In the genomic region with DNA sequence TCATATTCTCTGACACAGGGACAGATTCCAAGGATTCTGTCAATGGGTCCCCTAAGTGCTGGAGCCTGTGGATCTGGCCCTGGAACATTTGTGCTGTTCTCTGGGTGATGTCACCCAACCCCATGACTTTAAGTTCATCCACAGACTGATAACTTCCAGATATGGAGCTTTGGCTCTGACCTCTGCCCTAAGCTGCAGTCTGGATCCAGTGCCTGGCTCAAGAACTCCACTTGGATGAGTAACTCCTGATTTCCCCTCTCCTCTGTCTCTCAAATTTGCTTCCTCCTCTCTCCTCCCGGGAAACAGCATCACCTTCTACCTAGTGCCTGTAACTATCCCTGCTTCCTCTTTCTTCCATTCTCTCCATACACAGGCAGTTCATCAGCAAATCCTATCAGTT, we compare ENCODE assay signal across 27 mouse cellular contexts. TPM values are rescaled to one million over a fixed set of nuclear protein-coding genes. Genes with fewer than 3 reads are reported as not detected.
DNase-seq lines count a peak whose midpoint lies in the region; ATAC-seq and TF ChIP-seq lines count a peak whose summit lies in the region.
"Had no signal": no experiment of that assay in that cellular context is flagged by ENCODE, and none has a peak within 500 bp of the region (broad histone marks: within the 10 kb centered on the region; RNA-seq: fewer than 3 reads in every experiment).

No protein-coding gene starts in this region.

- H3K9ac ChIP-seq in hindbrain, postnatal 0 days (replicated peaks; ENCODE audit: low read length) = no peak overlapping the region
- no peak overlapping the region for H3K9ac ChIP-seq in hindbrain, embryonic 14.5 days
- H3K9ac ChIP-seq in lung, postnatal 0 days (replicated peaks; ENCODE audit: low read depth) = no peak overlapping the region
- H3K9ac ChIP-seq in liver, embryonic 12.5 days = no peak overlapping the region
- H3K9ac ChIP-seq: embryonic facial prominence, embryonic 15.5 days; forebrain, embryonic 12.5 days; forebrain, postnatal 0 days; hindbrain, embryonic 15.5 days; limb, embryonic 12.5 days; stomach, embryonic 15.5 days had no signal

- H3K4me2 ChIP-seq in hindbrain, postnatal 0 days (ENCODE audit: low read depth, low read length) = no peak overlapping the region
- no peak overlapping the region for H3K4me2 ChIP-seq in hindbrain, embryonic 14.5 days (replicated peaks)
- no peak overlapping the region for H3K4me2 ChIP-seq in lung, postnatal 0 days (replicated peaks; ENCODE audit: low read depth, low read length)
- no peak overlapping the region for H3K4me2 ChIP-seq in liver, embryonic 12.5 days
- H3K4me2 ChIP-seq: embryonic facial prominence, embryonic 15.5 days; forebrain, embryonic 12.5 days; heart, embryonic 11.5 days; hindbrain, embryonic 15.5 days; limb, embryonic 12.5 days; stomach, embryonic 15.5 days had no signal

- DNase-seq in hindbrain, postnatal 0 days (ENCODE audit: low spot score) = no peak
- DNase-seq in hindbrain, embryonic 14.5 days (ENCODE audit: low spot score) = no peak
- peak; percentile 57 for DNase-seq in lung, postnatal 0 days (ENCODE audit: low spot score)
- DNase-seq in lung, postnatal 10 days = no peak
- no peak for DNase-seq in kidney, postnatal 10 days
- DNase-seq: adrenal gland, adult 2 months; adrenal gland, postnatal 36 days; B cell, adult 2 months; cerebellum, adult 8-10 months; cerebellum, postnatal 25 days; forebrain, postnatal 0 days; kidney, adult 8-10 months; layer of hippocampus, adult 9-11 months; midbrain, embryonic 14.5 days; thymus, adult 18-20 months; thymus, postnatal 25 days had no signal

- TF ChIP-seq EP300 in lung, postnatal 0 days (IDR thresholded peaks at IDR 0.05) = no peak

- H3K36me3 ChIP-seq in hindbrain, postnatal 0 days (ENCODE audit: insufficient read depth, low read length) = no peaks in the 10 kb centered on the region
- H3K36me3 ChIP-seq in hindbrain, embryonic 14.5 days (replicated peaks; ENCODE audit: control insufficient read depth, insufficient read depth) = no peaks in the 10 kb centered on the region
- H3K36me3 ChIP-seq in lung, postnatal 0 days (ENCODE audit: insufficient read depth, low read length) = no peaks in the 10 kb centered on the region
- H3K36me3 ChIP-seq in macrophage (ENCODE audit: inconsistent target) = no peaks in the 10 kb centered on the region
- no peaks in the 10 kb centered on the region for H3K36me3 ChIP-seq in liver, embryonic 12.5 days
- H3K36me3 ChIP-seq: embryonic facial prominence, embryonic 10.5 days; embryonic facial prominence, embryonic 15.5 days; forebrain, embryonic 12.5 days; hindbrain, embryonic 15.5 days; limb, embryonic 12.5 days; stomach, embryonic 15.5 days had no signal

- H3K4me3 ChIP-seq in hindbrain, postnatal 0 days (ENCODE audit: low read length) = no peak overlapping the region
- H3K4me3 ChIP-seq in hindbrain, embryonic 14.5 days (replicated peaks; ENCODE audit: low read length) = no peak overlapping the region
- H3K4me3 ChIP-seq in lung, postnatal 0 days (ENCODE audit: low read depth, low read length) = no peak overlapping the region
- H3K4me3 ChIP-seq in macrophage (ENCODE audit: inconsistent target) = no peak overlapping the region
- H3K4me3 ChIP-seq in liver, embryonic 12.5 days = no peak overlapping the region
- H3K4me3 ChIP-seq: embryonic facial prominence, embryonic 10.5 days; embryonic facial prominence, embryonic 15.5 days; forebrain, embryonic 12.5 days; hindbrain, embryonic 15.5 days; limb, embryonic 12.5 days; stomach, embryonic 15.5 days had no signal

- TF ChIP-seq CTCF in hindbrain, postnatal 0 days (IDR thresholded peaks at IDR 0.05; ENCODE audit: low read depth) = no peak
- no peak for TF ChIP-seq CTCF in lung, postnatal 0 days (IDR thresholded peaks at IDR 0.05)

- H3K27ac ChIP-seq in hindbrain, postnatal 0 days = no peak overlapping the region
- no peak overlapping the region for H3K27ac ChIP-seq in hindbrain, embryonic 14.5 days
- peak overlapping the region; percentile 58 for H3K27ac ChIP-seq in lung, postnatal 0 days (ENCODE audit: low read length)
- peak overlapping the region; percentile 94 for H3K27ac ChIP-seq in macrophage
- no peak overlapping the region for H3K27ac ChIP-seq in liver, embryonic 12.5 days
- H3K27ac ChIP-seq: embryonic facial prominence, embryonic 10.5 days; embryonic facial prominence, embryonic 15.5 days; forebrain, embryonic 12.5 days; hindbrain, embryonic 15.5 days; kidney, postnatal 0 days; limb, embryonic 12.5 days; stomach, embryonic 15.5 days had no signal

- no peaks in the 10 kb centered on the region for H3K9me3 ChIP-seq in hindbrain, postnatal 0 days (ENCODE audit: low read length)
- no peaks in the 10 kb centered on the region for H3K9me3 ChIP-seq in hindbrain, embryonic 14.5 days (ENCODE audit: control insufficient read depth, low read length)
- H3K9me3 ChIP-seq in lung, postnatal 0 days (ENCODE audit: low read length) = no peaks in the 10 kb centered on the region
- no peaks in the 10 kb centered on the region for H3K9me3 ChIP-seq in liver, embryonic 12.5 days (replicated peaks)
- H3K9me3 ChIP-seq: embryonic facial prominence, embryonic 10.5 days; embryonic facial prominence, embryonic 15.5 days; forebrain, embryonic 12.5 days; hindbrain, embryonic 15.5 days; limb, embryonic 12.5 days; stomach, embryonic 15.5 days had no signal

- 73% methylated on average over 1 of the region's 1 CpGs for WGBS in hindbrain, postnatal 0 days
- 93% methylated on average over 1 of the region's 1 CpGs for WGBS in hindbrain, embryonic 14.5 days
- 41% methylated on average over 1 of the region's 1 CpGs for WGBS in lung, postnatal 0 days
- 17% methylated on average over 1 of the region's 1 CpGs for WGBS in macrophage (ENCODE audit: missing documents)
- 76% methylated on average over 1 of the region's 1 CpGs for WGBS in liver, embryonic 12.5 days (ENCODE audit: insufficient replicate concordance)

- ATAC-seq in hindbrain, postnatal 0 days = 0 out of 2 replicates have a peak, but pooled peaks have one; percentile 29
- ATAC-seq in hindbrain, embryonic 14.5 days (ENCODE audit: low FRiP score) = no peak
- 0 out of 2 replicates have a peak, but pooled peaks have one; percentile 16 for ATAC-seq in lung, postnatal 0 days
- ATAC-seq in liver, embryonic 12.5 days = no peak
- ATAC-seq: activated CD4-positive, CD25-positive, alpha-beta regulatory T cell, adult 4 months; forebrain, postnatal 0 days had no signal

- no peaks in the 10 kb centered on the region for H3K27me3 ChIP-seq in hindbrain, postnatal 0 days (ENCODE audit: insufficient read depth, low read length)
- no peaks in the 10 kb centered on the region for H3K27me3 ChIP-seq in hindbrain, embryonic 14.5 days (ENCODE audit: control insufficient read depth, insufficient read depth, low read length)
- no peaks in the 10 kb centered on the region for H3K27me3 ChIP-seq in lung, postnatal 0 days (replicated peaks; ENCODE audit: insufficient read depth, low read length)
- peaks cover 10% of the 10 kb centered on the region for H3K27me3 ChIP-seq in liver, embryonic 12.5 days (replicated peaks)
- H3K27me3 ChIP-seq: embryonic facial prominence, embryonic 15.5 days; hindbrain, embryonic 15.5 days; limb, embryonic 12.5 days; stomach, embryonic 15.5 days had no signal

- no peaks in the 10 kb centered on the region; the same call in 1 of the 2 replicates for H3K79me2 ChIP-seq in macrophage (ENCODE audit: inconsistent target)

- no peaks in the 10 kb centered on the region for H3K4me1 ChIP-seq in hindbrain, postnatal 0 days (ENCODE audit: insufficient read depth, low read length)
- H3K4me1 ChIP-seq in hindbrain, embryonic 14.5 days (replicated peaks; ENCODE audit: control insufficient read depth, insufficient read depth, low read length) = no peaks in the 10 kb centered on the region
- peaks cover 9% of the 10 kb centered on the region; the same call in 1 of the 2 replicates for H3K4me1 ChIP-seq in lung, postnatal 0 days (ENCODE audit: insufficient read depth, low read depth, low read length)
- H3K4me1 ChIP-seq in liver, embryonic 12.5 days = peaks cover 11% of the 10 kb centered on the region
- H3K4me1 ChIP-seq: forebrain, embryonic 12.5 days; limb, embryonic 12.5 days; stomach, embryonic 15.5 days had no signal

RNA-seq across cellular contexts. Expression of gene Tmed10, which starts 5.7 kb away (rescaled TPM):
- 55.0 and 59.3 TPM in 2 replicates for total RNA-seq in hindbrain, postnatal 0 days (2014; rRNA removed)
- polyA plus RNA-seq in hindbrain, postnatal 0 days (2015; fragmentation: Nextera tagmentation; extraction: Ambion mirVana) = 222 and 224 TPM in 2 replicates
- polyA plus RNA-seq in hindbrain, embryonic 14.5 days (2014; fragmentation: Nextera tagmentation; extraction: Ambion mirVana) = 234 and 256 TPM in 2 replicates
- 329 and 354 TPM in 2 replicates for polyA plus RNA-seq in lung, postnatal 0 days (2015; fragmentation: Nextera tagmentation; extraction: Ambion mirVana)
- 10 to 100 TPM; 36.3 to 96.9 (median 66.9) TPM for total RNA-seq in macrophage (2018; cell fraction: chromatin; rRNA removed)
- total RNA-seq in macrophage (2018; cell fraction: cytosol; rRNA removed) = 100 to 1,000 TPM; 295 to 447 (median 378) TPM
- total RNA-seq in macrophage (2018; cell fraction: nucleus; rRNA removed) = 100 to 1,000 TPM in 25 of 26 experiments, 10 to 100 TPM in 1; 64.6 to 378 (median 214) TPM
- polyA plus RNA-seq in macrophage (2018) = 317 to 419 TPM (median 387 TPM) in 3 replicates
- 194 and 195 TPM in 2 replicates for polyA plus RNA-seq in liver, embryonic 12.5 days (2016; fragmentation: Nextera tagmentation; extraction: Ambion mirVana)

RNA-seq across cellular contexts. Expression of gene Nek9, which starts 41.1 kb away (rescaled TPM):
- 20.5 and 21.5 TPM in 2 replicates for total RNA-seq in hindbrain, postnatal 0 days (2014; rRNA removed)
- polyA plus RNA-seq in hindbrain, postnatal 0 days (2015; fragmentation: Nextera tagmentation; extraction: Ambion mirVana) = 8.9 and 10.5 TPM in 2 replicates
- 9.5 and 10.0 TPM in 2 replicates for polyA plus RNA-seq in hindbrain, embryonic 14.5 days (2014; fragmentation: Nextera tagmentation; extraction: Ambion mirVana)
- 11.1 and 11.5 TPM in 2 replicates for polyA plus RNA-seq in lung, postnatal 0 days (2015; fragmentation: Nextera tagmentation; extraction: Ambion mirVana)
- 100 to 1,000 TPM in 7 of 26 experiments, 10 to 100 TPM in 19; 60.5 to 127 (median 89.8) TPM for total RNA-seq in macrophage (2018; cell fraction: chromatin; rRNA removed)
- 10 to 100 TPM; 44.3 to 72.9 (median 60.3) TPM for total RNA-seq in macrophage (2018; cell fraction: cytosol; rRNA removed)
- 10 to 100 TPM; 50.0 to 95.0 (median 69.6) TPM for total RNA-seq in macrophage (2018; cell fraction: nucleus; rRNA removed)
- polyA plus RNA-seq in macrophage (2018) = 40.7 to 65.1 TPM (median 55.7 TPM) in 3 replicates
- 11.6 and 12.1 TPM in 2 replicates for polyA plus RNA-seq in liver, embryonic 12.5 days (2016; fragmentation: Nextera tagmentation; extraction: Ambion mirVana)

Comparison
In these comparisons a context has a peak if more than half of its experiments do, and no peak if none do; other contexts are left out.
1. ATAC-seq: peak in hindbrain, postnatal 0 days (single experiment) and lung, postnatal 0 days (single experiment); none in hindbrain, embryonic 14.5 days (single experiment) and liver, embryonic 12.5 days (single experiment).
2. H3K27ac ChIP-seq: peak in lung, postnatal 0 days (single experiment) and macrophage (single experiment); none in hindbrain, postnatal 0 days (single experiment), hindbrain, embryonic 14.5 days (single experiment) and liver, embryonic 12.5 days (single experiment).